Mouse (Mus musculus): ENCODE measurements around the gene Cx3cl1. TPM values are rescaled to one million over a fixed set of nuclear protein-coding genes. Genes with fewer than 3 reads are reported as not detected.

Gene Cx3cl1
- polyA plus RNA-seq, 1 experiment from 2014 or later, result 0.79 TPM

DNA sequence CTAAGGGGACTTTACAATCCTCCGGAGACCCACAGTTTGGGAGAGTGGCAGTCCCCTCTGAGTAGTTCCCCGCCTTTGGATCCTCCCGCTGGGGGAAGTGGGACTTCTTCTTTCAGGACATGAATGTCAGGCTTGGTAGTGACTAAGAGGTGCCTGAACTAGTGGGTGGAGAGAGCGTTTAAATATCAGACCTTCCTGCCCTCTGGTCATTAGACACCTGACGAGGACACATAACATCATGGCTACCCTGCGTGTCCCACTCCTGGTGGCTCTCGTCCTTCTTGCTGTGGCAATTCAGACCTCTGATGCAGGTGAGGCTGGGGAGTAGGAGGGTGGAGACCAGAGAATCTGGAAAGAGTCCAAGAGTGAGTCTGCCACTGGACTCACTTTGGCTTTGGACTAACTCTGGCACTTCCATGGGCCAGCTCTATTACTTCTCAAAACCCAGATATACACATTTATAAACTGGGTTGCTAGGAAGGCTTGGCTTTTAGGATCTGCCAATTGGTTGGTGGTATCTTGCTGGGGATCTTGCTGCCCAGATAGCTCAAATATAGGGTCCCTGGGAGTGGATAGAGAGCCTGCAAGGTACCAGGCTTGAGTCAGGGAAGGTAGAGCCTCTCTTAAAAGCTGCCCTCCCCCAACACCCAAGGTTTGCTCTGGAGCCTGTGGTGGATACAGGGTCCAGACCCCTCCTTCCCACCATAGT, 26.2 kb upstream of the Cx3cl1 start, which contains the start of gene Ccl22:
Ccl22 (plus strand) TSS at position 115 of the 709 bp plus-strand sequence.
- H3K9ac ChIP-seq (replicated peaks), result no peak within 1 kb of the TSS
- H3K4me3 ChIP-seq (ENCODE audit: low read depth, low read length), result no peak within 1 kb of the TSS
- 81% methylated on average over 7 of the region's 7 CpGs for WGBS (ENCODE audit: insufficient replicate concordance)
- no peak for ATAC-seq
- no peak for TF ChIP-seq EP300 (IDR thresholded peaks at IDR 0.05; ENCODE audit: low read depth)
- no peak for TF ChIP-seq CTCF (IDR thresholded peaks at IDR 0.05; ENCODE audit: low read depth)
- H3K36me3 ChIP-seq (replicated peaks; ENCODE audit: insufficient read depth, low read length), result no peaks in the 10 kb centered on the region
- H3K27ac ChIP-seq (ENCODE audit: low read depth), result no peak within 1 kb of the TSS
- no peak for DNase-seq
- no peaks in the 10 kb centered on the region for H3K27me3 ChIP-seq (ENCODE audit: insufficient read depth, low read length)
- H3K4me1 ChIP-seq (ENCODE audit: insufficient read depth), result no peaks in the 10 kb centered on the region
- H3K4me2 ChIP-seq (ENCODE audit: low read depth, low read length), result no peak within 1 kb of the TSS
- H3K9me3 ChIP-seq (ENCODE audit: low read length), result 0 out of 2 replicates have a peak, but pooled peaks cover under 1% of the 10 kb centered on the region

DNA sequence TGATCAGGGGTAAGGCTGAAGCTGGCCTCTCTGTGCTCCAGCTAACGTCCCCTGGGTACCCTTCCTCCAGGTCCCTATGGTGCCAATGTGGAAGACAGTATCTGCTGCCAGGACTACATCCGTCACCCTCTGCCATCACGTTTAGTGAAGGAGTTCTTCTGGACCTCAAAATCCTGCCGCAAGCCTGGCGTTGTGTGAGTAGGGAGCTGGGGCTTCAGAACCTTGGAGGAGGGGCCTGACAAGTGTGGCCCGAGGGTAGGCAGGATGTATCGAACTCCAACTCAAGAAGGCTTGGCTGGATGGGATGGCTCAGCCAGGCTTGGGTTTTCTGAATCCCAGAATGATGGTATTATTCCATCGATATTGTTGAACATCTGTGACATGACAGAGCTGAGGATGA, 25.0 kb upstream of the Cx3cl1 start:
- Histone ChIP-seq H3K27ac (ENCODE audit: low read depth) (no peak overlapping the region), H3K4me3 (ENCODE audit: low read depth, low read length) (no peak overlapping the region), H3K4me1 (ENCODE audit: insufficient read depth) (no peaks in the 10 kb centered on the region), H3K9ac (replicated peaks) (no peak overlapping the region), H3K36me3 (replicated peaks; ENCODE audit: insufficient read depth, low read length) (no peaks in the 10 kb centered on the region), H3K9me3 (ENCODE audit: low read length) (no peaks in the 10 kb centered on the region), H3K4me2 (ENCODE audit: low read depth, low read length) (no peak overlapping the region), H3K27me3 (ENCODE audit: insufficient read depth, low read length) (no peaks in the 10 kb centered on the region)
- no peak for TF ChIP-seq CTCF (IDR thresholded peaks at IDR 0.05; ENCODE audit: low read depth)
- TF ChIP-seq EP300 (IDR thresholded peaks at IDR 0.05; ENCODE audit: low read depth), result no peak
- WGBS (ENCODE audit: insufficient replicate concordance), result 71% methylated on average over 8 of the region's 8 CpGs
- no peak for ATAC-seq
- no peak for DNase-seq

DNA sequence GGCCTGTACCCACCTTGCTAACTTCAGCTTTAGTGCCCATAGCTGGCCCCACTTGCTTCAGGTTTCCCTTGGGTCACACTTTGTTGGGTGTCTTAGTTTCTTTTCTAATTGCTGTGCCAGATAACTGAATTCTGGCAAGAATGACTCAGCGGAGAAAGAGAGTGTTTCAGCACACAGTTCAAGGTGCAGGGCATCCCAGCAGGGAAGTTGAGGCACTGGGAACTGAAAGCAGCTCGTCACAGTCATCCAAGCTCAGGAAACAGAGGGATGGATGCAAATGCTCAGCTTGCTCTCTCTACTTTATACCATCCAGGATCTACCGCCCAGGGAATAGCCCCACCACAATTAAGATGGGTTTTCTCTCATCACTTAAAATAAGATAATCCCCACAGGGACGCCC, 23.4 kb upstream of the Cx3cl1 start:
- H3K27me3 ChIP-seq (ENCODE audit: insufficient read depth, low read length), result no peaks in the 10 kb centered on the region
- H3K9ac ChIP-seq (replicated peaks), result no peak overlapping the region
- H3K4me2 ChIP-seq (ENCODE audit: low read depth, low read length), result no peak overlapping the region
- WGBS (ENCODE audit: insufficient replicate concordance), result 59% methylated on average over 4 of the region's 4 CpGs
- DNase-seq (no peak), ATAC-seq (no peak)
- no peaks in the 10 kb centered on the region for H3K4me1 ChIP-seq (ENCODE audit: insufficient read depth)
- H3K9me3 ChIP-seq (ENCODE audit: low read length), result no peaks in the 10 kb centered on the region
- H3K4me3 ChIP-seq (ENCODE audit: low read depth, low read length), result no peak overlapping the region
- H3K27ac ChIP-seq (ENCODE audit: low read depth), result no peak overlapping the region
- TF ChIP-seq CTCF (IDR thresholded peaks at IDR 0.05; ENCODE audit: low read depth), result no peak
- TF ChIP-seq EP300 (IDR thresholded peaks at IDR 0.05; ENCODE audit: low read depth), result no peak
- H3K36me3 ChIP-seq (replicated peaks; ENCODE audit: insufficient read depth, low read length), result no peaks in the 10 kb centered on the region

DNA sequence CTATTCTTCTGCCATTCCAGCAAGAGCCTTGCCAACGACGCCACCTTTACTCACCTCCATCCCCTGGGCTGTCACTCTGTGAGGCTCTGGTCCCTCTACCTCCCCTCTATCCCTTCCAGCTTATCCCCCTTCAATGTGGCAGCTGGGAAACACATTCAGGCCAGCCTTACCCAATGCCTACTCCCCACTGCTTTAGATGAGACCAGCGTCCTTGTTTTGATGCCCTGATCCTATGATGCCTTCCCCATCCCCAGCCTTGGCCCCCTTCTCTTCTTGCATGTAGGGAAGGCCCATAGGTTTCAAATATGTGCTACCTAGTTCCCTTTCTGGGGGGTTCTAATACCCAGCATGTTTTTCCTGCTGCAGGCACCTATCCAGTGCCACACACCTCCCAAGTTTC, 21.9 kb upstream of the Cx3cl1 start:
- no peak overlapping the region for H3K27ac ChIP-seq (ENCODE audit: low read depth)
- H3K36me3 ChIP-seq (replicated peaks; ENCODE audit: insufficient read depth, low read length), result no peaks in the 10 kb centered on the region
- no peak for ATAC-seq
- no peaks in the 10 kb centered on the region for H3K4me1 ChIP-seq (ENCODE audit: insufficient read depth)
- H3K4me3 ChIP-seq (ENCODE audit: low read depth, low read length), result no peak overlapping the region
- DNase-seq, result no peak
- no peaks in the 10 kb centered on the region for H3K27me3 ChIP-seq (ENCODE audit: insufficient read depth, low read length)
- no peak overlapping the region for H3K9ac ChIP-seq (replicated peaks)
- WGBS (ENCODE audit: insufficient replicate concordance), result 76% methylated on average over 3 of the region's 3 CpGs
- TF ChIP-seq CTCF (IDR thresholded peaks at IDR 0.05; ENCODE audit: low read depth) (no peak), EP300 (IDR thresholded peaks at IDR 0.05; ENCODE audit: low read depth) (no peak)
- H3K4me2 ChIP-seq (ENCODE audit: low read depth, low read length), result no peak overlapping the region
- H3K9me3 ChIP-seq (ENCODE audit: low read length), result no peaks in the 10 kb centered on the region

DNA sequence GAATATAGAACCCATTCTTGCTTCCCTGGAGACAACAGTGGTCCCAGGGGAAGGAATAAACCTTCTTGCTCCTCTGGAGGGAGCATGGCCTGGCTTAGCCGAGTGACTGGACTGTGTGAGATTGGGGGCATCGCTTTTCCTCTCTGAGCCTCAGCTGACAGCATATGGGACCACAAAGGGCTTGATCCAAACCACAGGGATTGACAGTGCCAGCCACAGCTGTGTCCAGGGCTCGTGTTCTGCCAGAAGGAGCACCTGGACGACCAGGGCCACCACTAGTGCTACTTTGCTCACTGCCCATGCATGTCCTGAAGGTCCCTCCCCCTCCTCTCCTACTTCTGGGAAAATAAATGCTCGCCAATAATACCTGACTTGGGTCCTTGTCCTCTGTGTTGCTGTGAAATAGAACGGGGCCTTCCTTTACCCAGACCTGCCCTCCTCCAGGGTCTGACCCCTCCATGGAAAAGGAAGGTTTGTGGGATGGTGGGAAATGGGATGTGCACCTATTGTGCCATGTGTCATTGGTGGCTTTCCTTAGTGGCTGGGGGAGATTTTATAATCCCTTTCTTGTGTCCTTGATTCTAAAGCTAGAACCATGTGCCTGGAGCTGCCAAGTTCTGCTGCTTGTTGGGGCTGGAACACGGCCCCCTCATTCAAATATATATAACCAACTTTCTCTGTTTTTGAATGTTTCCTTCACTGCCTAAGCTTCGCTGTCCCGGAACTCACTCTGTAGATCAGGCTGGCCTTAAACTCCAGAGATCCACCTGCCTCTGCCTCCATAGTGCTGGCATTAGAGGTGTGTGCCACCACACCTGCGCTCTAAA, 20.6 kb upstream of the Cx3cl1 start:
- H3K9ac ChIP-seq (replicated peaks), result no peak overlapping the region
- no peaks in the 10 kb centered on the region for H3K36me3 ChIP-seq (replicated peaks; ENCODE audit: insufficient read depth, low read length)
- H3K27ac ChIP-seq (ENCODE audit: low read depth), result no peak overlapping the region
- DNase-seq, result no peak
- no peaks in the 10 kb centered on the region for H3K4me1 ChIP-seq (ENCODE audit: insufficient read depth)
- WGBS (ENCODE audit: insufficient replicate concordance), result 74% methylated on average over 10 of the region's 10 CpGs
- no peaks in the 10 kb centered on the region for H3K27me3 ChIP-seq (ENCODE audit: insufficient read depth, low read length)
- H3K4me2 ChIP-seq (ENCODE audit: low read depth, low read length), result no peak overlapping the region
- no peaks in the 10 kb centered on the region for H3K9me3 ChIP-seq (ENCODE audit: low read length)
- no peak for ATAC-seq
- TF ChIP-seq CTCF (IDR thresholded peaks at IDR 0.05; ENCODE audit: low read depth), result no peak
- TF ChIP-seq EP300 (IDR thresholded peaks at IDR 0.05; ENCODE audit: low read depth), result no peak
- no peak overlapping the region for H3K4me3 ChIP-seq (ENCODE audit: low read depth, low read length)

DNA sequence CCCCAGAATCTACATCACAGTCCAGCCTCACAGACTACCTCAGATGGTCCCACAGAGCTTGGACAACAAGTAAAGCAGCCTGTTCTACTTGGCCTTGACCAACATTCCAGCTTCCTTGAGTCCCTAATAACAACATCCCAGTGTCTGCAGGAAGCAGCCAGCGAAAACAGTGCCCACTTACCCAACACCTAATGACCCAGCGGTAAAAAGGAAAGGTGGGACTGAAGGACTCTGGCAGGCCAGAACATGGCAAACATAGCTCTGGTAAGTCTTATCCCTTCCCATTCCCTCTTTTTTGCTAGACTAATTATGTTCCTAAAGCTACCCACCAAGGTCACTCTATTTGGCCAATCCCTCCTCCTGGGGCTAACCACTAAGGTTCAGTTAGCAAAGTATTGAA, 17.8 kb upstream of the Cx3cl1 start:
- ATAC-seq, result no peak
- no peaks in the 10 kb centered on the region for H3K4me1 ChIP-seq (ENCODE audit: insufficient read depth)
- TF ChIP-seq EP300 (IDR thresholded peaks at IDR 0.05; ENCODE audit: low read depth) (no peak), CTCF (IDR thresholded peaks at IDR 0.05; ENCODE audit: low read depth) (no peak)
- no peak for DNase-seq
- WGBS (ENCODE audit: insufficient replicate concordance), result 66% methylated on average over 2 of the region's 2 CpGs
- H3K9ac ChIP-seq (replicated peaks), result no peak overlapping the region
- no peaks in the 10 kb centered on the region for H3K27me3 ChIP-seq (ENCODE audit: insufficient read depth, low read length)
- no peaks in the 10 kb centered on the region for H3K9me3 ChIP-seq (ENCODE audit: low read length)
- H3K36me3 ChIP-seq (replicated peaks; ENCODE audit: insufficient read depth, low read length), result no peaks in the 10 kb centered on the region
- no peak overlapping the region for H3K4me3 ChIP-seq (ENCODE audit: low read depth, low read length)
- H3K4me2 ChIP-seq (ENCODE audit: low read depth, low read length), result no peak overlapping the region
- no peak overlapping the region for H3K27ac ChIP-seq (ENCODE audit: low read depth)

All from liver, postnatal 0 days (tissue).